Mouse (Mus musculus) midbrain, embryonic 13.5 days (tissue): ENCODE results near the gene Chst7. TPM values are rescaled to one million over a fixed set of nuclear protein-coding genes. Genes with fewer than 3 reads are reported as not detected.

Experiments
- ATAC-seq: fragments of 200-750 bp; cut with Nextera tagmentation; 2 replicates; pipeline ENCODE4 v1.8.0; 2017; ENCODE audit warnings: mild to moderate bottlenecking, moderate TSS enrichment, moderate library complexity
- H3K27ac ChIP-seq: fragments of 300-500 bp; sonication (generic); 2 replicates; pipeline ENCODE4 v1.5.1; 2015; ENCODE audit warnings: inconsistent platforms, mild to moderate bottlenecking, moderate library complexity
- H3K27me3 ChIP-seq: fragments of 300-500 bp; sonication (generic); 2 replicates; pipeline ENCODE4 v1.6.1; 2015; ENCODE audit warnings: mild to moderate bottlenecking, inconsistent platforms
- H3K36me3 ChIP-seq: fragments of 300-500 bp; sonication (generic); 2 replicates; pipeline ENCODE4 v1.6.1; 2015; ENCODE audit warnings: mild to moderate bottlenecking, inconsistent platforms
- H3K4me1 ChIP-seq: fragments of 300-500 bp; sonication (generic); replicated peaks from 2 replicates; pipeline ENCODE4 v1.6.1; 2015; ENCODE audit warnings: inconsistent platforms
- H3K4me2 ChIP-seq: fragments of 300-500 bp; sonication (generic); replicated peaks from 2 replicates; pipeline ENCODE4 v1.6.1; 2015; ENCODE audit warnings: moderate library complexity, mild to moderate bottlenecking, inconsistent platforms
- H3K4me3 ChIP-seq: fragments of 300-500 bp; sonication (generic); replicated peaks from 2 replicates; pipeline ENCODE4 v1.5.1; 2015; ENCODE audit warnings: mild to moderate bottlenecking, inconsistent platforms
- H3K9ac ChIP-seq: fragments of 300-500 bp; sonication (generic); replicated peaks from 2 replicates; pipeline ENCODE4 v1.6.1; 2015; ENCODE audit warnings: mild to moderate bottlenecking, inconsistent platforms
- H3K9me3 ChIP-seq: fragments of 300-500 bp; sonication (generic); 2 replicates; pipeline ENCODE4 v1.6.1; 2016; ENCODE audit warnings: mild to moderate bottlenecking, inconsistent platforms
- WGBS: fragments of 180-500 bp; shearing (Covaris S2); methylation state at CpG from one replicate; pipeline ENCODE4 v1.1.7; 2015; 5-methylcytosine and 5-hydroxymethylcytosine counted together
- polyA plus RNA-seq: library from polyadenylated mRNA; unstranded; fragments of >200 nt; fragmentation: Nextera tagmentation; extraction: Ambion mirVana; gene quantifications from 2 replicates; pipeline ENCODE4 v1.2.1, GENCODE M21; 2015

Chst7 gene
- 2.5 and 3.0 TPM in 2 replicates for polyA plus RNA-seq

- peak within 1 kb of the TSS; percentile 47 for H3K4me3 ChIP-seq
- peaks cover 15% of the 10 kb centered on the region for H3K27me3 ChIP-seq
- H3K9me3 ChIP-seq = no peaks in the 10 kb centered on the region
- peak; percentile 89 for ATAC-seq
- 0 out of 2 replicates have a peak within 1 kb of the TSS, but pooled peaks have one; percentile 36 for H3K9ac ChIP-seq
- WGBS = 27% methylated on average over 27 of the region's 40 CpGs
- H3K4me2 ChIP-seq = peak within 1 kb of the TSS; percentile 70
- no peaks in the 10 kb centered on the region for H3K4me1 ChIP-seq
- H3K27ac ChIP-seq = no peak within 1 kb of the TSS
- H3K36me3 ChIP-seq = no peaks in the 10 kb centered on the region
These were observed at the start of gene Chst7 for GRCm38 (mm10) chrX:20059381-20059971. TSS of gene Chst7 (plus strand) at chrX:20059560.

- no peaks in the 10 kb centered on the region for H3K4me1 ChIP-seq
- WGBS = 96% methylated on average over 2 of the region's 2 CpGs
- H3K27ac ChIP-seq = no peak overlapping the region
- H3K4me2 ChIP-seq = no peak overlapping the region
- no peaks in the 10 kb centered on the region for H3K27me3 ChIP-seq
- no peaks in the 10 kb centered on the region for H3K9me3 ChIP-seq
- H3K9ac ChIP-seq = no peak overlapping the region
- no peak for ATAC-seq
- no peak overlapping the region for H3K4me3 ChIP-seq
- no peaks in the 10 kb centered on the region for H3K36me3 ChIP-seq
These were observed 47.1 kb upstream of the Chst7 start for GRCm38 (mm10) chrX:20012211-20012610.

GRCm38 (mm10) chrX:20020942-20021341 lies 38.4 kb upstream of the Chst7 start:
- ATAC-seq = no peak
- no peak overlapping the region for H3K27ac ChIP-seq
- no peaks in the 10 kb centered on the region for H3K9me3 ChIP-seq
- 42% methylated on average over 2 of the region's 2 CpGs for WGBS
- no peak overlapping the region for H3K9ac ChIP-seq
- no peaks in the 10 kb centered on the region for H3K4me1 ChIP-seq
- H3K36me3 ChIP-seq = no peaks in the 10 kb centered on the region
- no peaks in the 10 kb centered on the region for H3K27me3 ChIP-seq
- no peak overlapping the region for H3K4me3 ChIP-seq
- no peak overlapping the region for H3K4me2 ChIP-seq

- peak; percentile 75 for ATAC-seq
These were observed 872 bp downstream of the Chst7 start for GRCm38 (mm10) chrX:20060096-20060768.

GRCm38 (mm10) chrX:20060769-20061315 lies 1.5 kb downstream of the Chst7 start:
- H3K4me2 ChIP-seq = peak overlapping the region; percentile 70
- H3K27ac ChIP-seq = no peak overlapping the region
- 0 out of 2 replicates have a peak overlapping the region, but pooled peaks have one; percentile 36 for H3K9ac ChIP-seq
- peak overlapping the region; percentile 47 for H3K4me3 ChIP-seq
- peaks cover 15% of the 10 kb centered on the region for H3K27me3 ChIP-seq
- 28% methylated on average over 47 of the region's 47 CpGs for WGBS
- no peaks in the 10 kb centered on the region for H3K9me3 ChIP-seq
- no peaks in the 10 kb centered on the region for H3K36me3 ChIP-seq
- ATAC-seq = peak; percentile 61
- H3K4me1 ChIP-seq = no peaks in the 10 kb centered on the region

More at GRCm38 (mm10) chrX:20060096-20060768, 872 bp downstream of the Chst7 start:
- Histone ChIP-seq H3K4me2 (peak overlapping the region; percentile 70), H3K36me3 (no peaks in the 10 kb centered on the region), H3K9ac (0 out of 2 replicates have a peak overlapping the region, but pooled peaks have one; percentile 36), H3K9me3 (no peaks in the 10 kb centered on the region), H3K4me1 (no peaks in the 10 kb centered on the region), H3K27ac (no peak overlapping the region), H3K4me3 (peak overlapping the region; percentile 47), H3K27me3 (peaks cover 15% of the 10 kb centered on the region)
- 27% methylated on average over 55 of the region's 65 CpGs for WGBS

GRCm38 (mm10) chrX:20061764-20062480 lies 2.6 kb downstream of the Chst7 start:
- no peak overlapping the region for H3K4me2 ChIP-seq
- WGBS = 53% methylated on average over 3 of the region's 3 CpGs

GRCm38 (mm10) chrX:20066636-20067035 lies 7.3 kb downstream of the Chst7 start:
- no peak overlapping the region for H3K4me3 ChIP-seq
- H3K9me3 ChIP-seq = no peaks in the 10 kb centered on the region
- H3K36me3 ChIP-seq = no peaks in the 10 kb centered on the region
- no peak overlapping the region for H3K27ac ChIP-seq
- no peak overlapping the region for H3K9ac ChIP-seq
- ATAC-seq = no peak
- H3K4me1 ChIP-seq = no peaks in the 10 kb centered on the region
- H3K4me2 ChIP-seq = no peak overlapping the region
- peaks cover 2% of the 10 kb centered on the region for H3K27me3 ChIP-seq

More at GRCm38 (mm10) chrX:20061764-20062480, 2.6 kb downstream of the Chst7 start:
- no peak overlapping the region for H3K9ac ChIP-seq
- no peaks in the 10 kb centered on the region for H3K36me3 ChIP-seq
- no peak for ATAC-seq
- peaks cover 15% of the 10 kb centered on the region for H3K27me3 ChIP-seq
- no peaks in the 10 kb centered on the region for H3K9me3 ChIP-seq
- no peak overlapping the region for H3K4me3 ChIP-seq
- H3K27ac ChIP-seq = no peak overlapping the region
- no peaks in the 10 kb centered on the region for H3K4me1 ChIP-seq

GRCm38 (mm10) chrX:20070196-20070595 lies 10.8 kb downstream of the Chst7 start:
- H3K4me2 ChIP-seq = no peak overlapping the region
- WGBS = 67% methylated on average over 4 of the region's 4 CpGs
- no peak for ATAC-seq
- no peak overlapping the region for H3K4me3 ChIP-seq
- H3K4me1 ChIP-seq = no peaks in the 10 kb centered on the region
- no peak overlapping the region for H3K9ac ChIP-seq
- H3K27me3 ChIP-seq = no peaks in the 10 kb centered on the region
- H3K9me3 ChIP-seq = no peaks in the 10 kb centered on the region
- H3K27ac ChIP-seq = no peak overlapping the region
- no peaks in the 10 kb centered on the region for H3K36me3 ChIP-seq

GRCm38 (mm10) chrX:20117717-20118116 lies 58.4 kb downstream of the Chst7 start:
- 72% methylated on average over 2 of the region's 2 CpGs for WGBS
- ATAC-seq = no peak

GRCm38 (mm10) chrX:20125481-20125880 lies 66.1 kb downstream of the Chst7 start:
- H3K4me2 ChIP-seq = no peak overlapping the region
- no peak for ATAC-seq
- WGBS = 77% methylated on average over 2 of the region's 2 CpGs
- no peaks in the 10 kb centered on the region for H3K4me1 ChIP-seq
- H3K9me3 ChIP-seq = no peaks in the 10 kb centered on the region
- no peak overlapping the region for H3K9ac ChIP-seq
- no peaks in the 10 kb centered on the region for H3K36me3 ChIP-seq
- no peak overlapping the region for H3K27ac ChIP-seq
- H3K4me3 ChIP-seq = no peak overlapping the region
- H3K27me3 ChIP-seq = no peaks in the 10 kb centered on the region

More at GRCm38 (mm10) chrX:20117717-20118116, 58.4 kb downstream of the Chst7 start:
- Histone ChIP-seq H3K36me3 (no peaks in the 10 kb centered on the region), H3K4me2 (no peak overlapping the region), H3K27me3 (no peaks in the 10 kb centered on the region), H3K9ac (no peak overlapping the region), H3K9me3 (no peaks in the 10 kb centered on the region), H3K27ac (no peak overlapping the region), H3K4me1 (no peaks in the 10 kb centered on the region), H3K4me3 (no peak overlapping the region)

GRCm38 (mm10) chrX:20128951-20129350 lies 69.6 kb downstream of the Chst7 start:
- Histone ChIP-seq H3K4me2 (no peak overlapping the region), H3K27ac (no peak overlapping the region), H3K9ac (no peak overlapping the region), H3K9me3 (no peaks in the 10 kb centered on the region), H3K36me3 (no peaks in the 10 kb centered on the region), H3K4me1 (no peaks in the 10 kb centered on the region), H3K4me3 (no peak overlapping the region), H3K27me3 (no peaks in the 10 kb centered on the region)
- no peak for ATAC-seq

- H3K4me1 ChIP-seq = no peaks in the 10 kb centered on the region
- H3K27ac ChIP-seq = no peak overlapping the region
- H3K9ac ChIP-seq = no peak overlapping the region
- ATAC-seq = no peak
- no peak overlapping the region for H3K4me3 ChIP-seq
- 89% methylated on average over 1 of the region's 1 CpGs for WGBS
- no peaks in the 10 kb centered on the region for H3K27me3 ChIP-seq
- no peak overlapping the region for H3K4me2 ChIP-seq
- H3K36me3 ChIP-seq = no peaks in the 10 kb centered on the region
- no peaks in the 10 kb centered on the region for H3K9me3 ChIP-seq
These were observed 70.1 kb downstream of the Chst7 start for GRCm38 (mm10) chrX:20129466-20129865.
